22 mouse cellular contexts compared by ENCODE assay signal in the genomic region with DNA sequence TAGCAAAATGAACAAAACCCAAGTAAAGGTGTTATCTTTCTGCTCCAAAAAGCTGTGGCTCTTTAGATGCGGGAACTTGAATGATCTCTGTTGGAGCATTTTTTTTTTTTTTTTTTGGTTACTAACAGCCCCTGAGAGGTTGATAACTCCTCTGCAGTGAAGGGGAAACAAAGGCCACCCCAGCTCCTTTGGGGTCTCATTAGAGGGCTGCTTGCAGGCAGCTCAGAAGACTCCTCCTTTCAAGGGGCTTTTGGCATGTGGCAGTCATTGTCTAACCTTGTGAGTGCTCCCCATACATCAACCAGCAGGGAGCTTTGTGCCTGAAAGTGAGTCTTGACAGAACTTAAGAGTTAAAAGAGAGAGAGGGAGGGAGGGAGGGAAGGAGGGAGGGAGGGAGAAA.
DNase-seq lines count a peak whose midpoint lies in the region; ATAC-seq and TF ChIP-seq lines count a peak whose summit lies in the region.
"Had no signal": no experiment of that assay in that cellular context is flagged by ENCODE, and none has a peak within 500 bp of the region (broad histone marks: within the 10 kb centered on the region; RNA-seq: fewer than 3 reads in every experiment).

No protein-coding gene starts in this region.

- H3K4me1 ChIP-seq in forebrain, embryonic 11.5 days (replicated peaks; ENCODE audit: control insufficient read depth, insufficient read depth, low read length): no peaks in the 10 kb centered on the region
- H3K4me1 ChIP-seq in forebrain, embryonic 10.5 days: peaks cover 9% of the 10 kb centered on the region
- no peaks in the 10 kb centered on the region for H3K4me1 ChIP-seq in midbrain, embryonic 13.5 days (replicated peaks)
- no peaks in the 10 kb centered on the region for H3K4me1 ChIP-seq in midbrain, postnatal 0 days (ENCODE audit: insufficient read depth, low read length)
- no peaks in the 10 kb centered on the region for H3K4me1 ChIP-seq in midbrain, embryonic 16.5 days (ENCODE audit: control insufficient read depth, insufficient read depth, low read length)
- H3K4me1 ChIP-seq: embryonic facial prominence, embryonic 12.5 days; forebrain, embryonic 13.5 days; heart, embryonic 10.5 days had no signal

- TF ChIP-seq CTCF in midbrain, postnatal 0 days (IDR thresholded peaks at IDR 0.05): no peak

- H3K27me3 ChIP-seq in forebrain, embryonic 11.5 days (ENCODE audit: control insufficient read depth, insufficient read depth, low read length): no peaks in the 10 kb centered on the region
- H3K27me3 ChIP-seq in forebrain, embryonic 10.5 days (ENCODE audit: poor library complexity, severe bottlenecking): no peaks in the 10 kb centered on the region
- H3K27me3 ChIP-seq in midbrain, embryonic 13.5 days: no peaks in the 10 kb centered on the region
- H3K27me3 ChIP-seq in midbrain, postnatal 0 days (ENCODE audit: insufficient read depth, low read length): no peaks in the 10 kb centered on the region
- H3K27me3 ChIP-seq in midbrain, embryonic 16.5 days (ENCODE audit: control insufficient read depth, insufficient read depth, low read depth, low read length): no peaks in the 10 kb centered on the region
- H3K27me3 ChIP-seq: CH12.LX; embryonic facial prominence, embryonic 12.5 days; forebrain, embryonic 13.5 days; hindbrain, embryonic 15.5 days had no signal

- H3K9me3 ChIP-seq in forebrain, embryonic 11.5 days (ENCODE audit: control insufficient read depth, low read length): no peaks in the 10 kb centered on the region
- H3K9me3 ChIP-seq in forebrain, embryonic 10.5 days: no peaks in the 10 kb centered on the region
- H3K9me3 ChIP-seq in midbrain, embryonic 13.5 days: no peaks in the 10 kb centered on the region
- no peaks in the 10 kb centered on the region for H3K9me3 ChIP-seq in midbrain, postnatal 0 days (ENCODE audit: low read length)
- H3K9me3 ChIP-seq in midbrain, embryonic 16.5 days (replicated peaks; ENCODE audit: control insufficient read depth, low read length, poor library complexity, severe bottlenecking): no peaks in the 10 kb centered on the region
- H3K9me3 ChIP-seq: embryonic facial prominence, embryonic 12.5 days; forebrain, embryonic 13.5 days; heart, embryonic 10.5 days; hindbrain, embryonic 15.5 days had no signal

- no peaks in the 10 kb centered on the region for H3K36me3 ChIP-seq in forebrain, embryonic 11.5 days (ENCODE audit: control insufficient read depth, insufficient read depth, low read length)
- H3K36me3 ChIP-seq in forebrain, embryonic 10.5 days (replicated peaks): no peaks in the 10 kb centered on the region
- H3K36me3 ChIP-seq in midbrain, embryonic 13.5 days: no peaks in the 10 kb centered on the region
- H3K36me3 ChIP-seq in midbrain, postnatal 0 days (ENCODE audit: insufficient read depth, low read length): no peaks in the 10 kb centered on the region
- no peaks in the 10 kb centered on the region for H3K36me3 ChIP-seq in midbrain, embryonic 16.5 days (ENCODE audit: control insufficient read depth, insufficient read depth, low read length)
- H3K36me3 ChIP-seq: embryonic facial prominence, embryonic 12.5 days; heart, embryonic 10.5 days; hindbrain, embryonic 15.5 days had no signal

- intact Hi-C loops in gastrocnemius, postnatal 14 days (cut with DNase I; ENCODE audit: low total_unique reads): no loop called here

- 8% methylated on average over 1 of the region's 1 CpGs for WGBS in forebrain, embryonic 11.5 days
- 16% methylated on average over 1 of the region's 1 CpGs for WGBS in forebrain, embryonic 10.5 days
- WGBS in midbrain, embryonic 13.5 days: 5% methylated on average over 1 of the region's 1 CpGs
- 38% methylated on average over 1 of the region's 1 CpGs for WGBS in midbrain, postnatal 0 days
- WGBS in midbrain, embryonic 16.5 days: 25% methylated on average over 1 of the region's 1 CpGs

- H3K4me2 ChIP-seq in forebrain, embryonic 11.5 days (ENCODE audit: low read depth, low read length, severe bottlenecking): no peak overlapping the region
- H3K4me2 ChIP-seq in midbrain, embryonic 13.5 days (replicated peaks): no peak overlapping the region
- H3K4me2 ChIP-seq in midbrain, postnatal 0 days (ENCODE audit: low read depth, low read length, poor library complexity, severe bottlenecking): no peak overlapping the region
- H3K4me2 ChIP-seq in midbrain, embryonic 16.5 days (ENCODE audit: low read length): no peak overlapping the region
- H3K4me2 ChIP-seq: embryonic facial prominence, embryonic 12.5 days; forebrain, embryonic 13.5 days; hindbrain, embryonic 15.5 days had no signal

- peak; percentile 67; the same call in 1 of the 2 replicates for ATAC-seq in forebrain, embryonic 11.5 days (replicated peaks; ENCODE audit: low FRiP score)
- ATAC-seq in midbrain, embryonic 13.5 days: peak; percentile 75
- ATAC-seq in midbrain, postnatal 0 days (ENCODE audit: low FRiP score): no peak
- peak; percentile 56; the same call in 1 of the 2 replicates for ATAC-seq in midbrain, embryonic 16.5 days
- ATAC-seq: inflammation-experienced regulatory T-cells, adult 6 months; intestine, postnatal 0 days had no signal

- no peak overlapping the region for H3K9ac ChIP-seq in forebrain, embryonic 11.5 days (ENCODE audit: low read length)
- H3K9ac ChIP-seq in midbrain, embryonic 13.5 days (replicated peaks): no peak overlapping the region
- no peak overlapping the region for H3K9ac ChIP-seq in midbrain, postnatal 0 days (replicated peaks; ENCODE audit: low read length, poor library complexity, severe bottlenecking)
- H3K9ac ChIP-seq in midbrain, embryonic 16.5 days (ENCODE audit: low read depth, low read length): no peak overlapping the region
- H3K9ac ChIP-seq: embryonic facial prominence, embryonic 12.5 days; forebrain, embryonic 13.5 days; hindbrain, embryonic 15.5 days had no signal

- no peak overlapping the region for H3K27ac ChIP-seq in forebrain, embryonic 11.5 days (ENCODE audit: low read depth, low read length)
- H3K27ac ChIP-seq in forebrain, embryonic 10.5 days: no peak overlapping the region
- no peak overlapping the region for H3K27ac ChIP-seq in midbrain, embryonic 13.5 days
- no peak overlapping the region for H3K27ac ChIP-seq in midbrain, postnatal 0 days (ENCODE audit: low read depth, low read length)
- H3K27ac ChIP-seq in midbrain, embryonic 16.5 days (ENCODE audit: low read length): no peak overlapping the region
- H3K27ac ChIP-seq: embryonic facial prominence, embryonic 12.5 days; forebrain, embryonic 13.5 days; heart, embryonic 10.5 days; hindbrain, embryonic 15.5 days had no signal

- no peak for DNase-seq in forebrain, embryonic 11.5 days (ENCODE audit: low spot score)
- DNase-seq in forebrain, embryonic 10.5 days (ENCODE audit: extremely low spot score, low spot score): no peak
- DNase-seq in midbrain, postnatal 0 days (ENCODE audit: low spot score): no peak
- peak; percentile 1 for DNase-seq in retina, postnatal 1 day
- no peak for DNase-seq in retina, embryonic 14.5 days (ENCODE audit: low spot score)
- DNase-seq in gastrocnemius, postnatal 14 days: no peak
- DNase-seq: adrenal gland, adult 2 months; adrenal gland, postnatal 25 days; cerebellum, adult 2 months; cerebellum, postnatal 10 days; heart, adult 18-20 months; heart, postnatal 10 days; heart, postnatal 4 days had no signal

- no peak overlapping the region for H3K4me3 ChIP-seq in forebrain, embryonic 11.5 days (ENCODE audit: low read depth, low read length)
- no peak overlapping the region for H3K4me3 ChIP-seq in forebrain, embryonic 10.5 days
- no peak overlapping the region for H3K4me3 ChIP-seq in midbrain, embryonic 13.5 days (replicated peaks)
- H3K4me3 ChIP-seq in midbrain, postnatal 0 days (ENCODE audit: low read depth, low read length): no peak overlapping the region
- no peak overlapping the region for H3K4me3 ChIP-seq in midbrain, embryonic 16.5 days (ENCODE audit: low read depth, low read length)
- H3K4me3 ChIP-seq: embryonic facial prominence, embryonic 12.5 days; forebrain, embryonic 13.5 days; heart, embryonic 10.5 days; hindbrain, embryonic 15.5 days had no signal
